Mouse (Mus musculus) brain, embryonic 14.5 days (tissue): ENCODE data around the gene Mgat4b. TPM values are rescaled to one million over a fixed set of nuclear protein-coding genes. Genes with fewer than 3 reads are reported as not detected.

Source experiments
- DNase-seq: peaks from one replicate; pipeline ENCODE4 v3.0.0-alpha.2; 2011; ENCODE audit warnings: low read depth
- CTCF ChIP-seq: fragments of 200-500 bp; IDR thresholded peaks from 2 replicates; pipeline ENCODE4 v1.5.1; 2012; ENCODE audit warnings: inconsistent platforms, mild to moderate bottlenecking, moderate library complexity, borderline replicate concordance; ENCODE audit not compliant: insufficient read depth, insufficient read length; ENCODE audit errors: extremely low read depth
- POLR2A ChIP-seq: fragments of 200-500 bp; IDR thresholded peaks from 2 replicates; pipeline ENCODE4 v1.6.1; 2012; ENCODE audit warnings: mild to moderate bottlenecking, inconsistent platforms, borderline replicate concordance; ENCODE audit not compliant: poor library complexity, insufficient read depth, insufficient read length, severe bottlenecking; ENCODE audit errors: extremely low read depth
- polyA plus RNA-seq: library from polyadenylated mRNA; depleted of rRNA; stranded (reverse); fragments of >200 nt; gene quantifications from 2 replicates; pipeline ENCODE4 v1.2.3, GENCODE M21; 2012

Gene Mgat4b
- polyA plus RNA-seq, 1 experiment = 97.1 TPM

- no peak for DNase-seq
- TF ChIP-seq POLR2A (no peak), CTCF (no peak)
These were observed 25.9 kb upstream of the Mgat4b start for GRCm38 (mm10) chr11:50184788-50185187.

- TF ChIP-seq CTCF (no peak), POLR2A (no peak)
- DNase-seq = no peak
These were observed 22.0 kb upstream of the Mgat4b start for GRCm38 (mm10) chr11:50188682-50189081.

GRCm38 (mm10) chr11:50190362-50190761 is 20.3 kb upstream of the Mgat4b start:
- no peak for TF ChIP-seq CTCF
- TF ChIP-seq POLR2A = no peak
- no peak for DNase-seq

DNA sequence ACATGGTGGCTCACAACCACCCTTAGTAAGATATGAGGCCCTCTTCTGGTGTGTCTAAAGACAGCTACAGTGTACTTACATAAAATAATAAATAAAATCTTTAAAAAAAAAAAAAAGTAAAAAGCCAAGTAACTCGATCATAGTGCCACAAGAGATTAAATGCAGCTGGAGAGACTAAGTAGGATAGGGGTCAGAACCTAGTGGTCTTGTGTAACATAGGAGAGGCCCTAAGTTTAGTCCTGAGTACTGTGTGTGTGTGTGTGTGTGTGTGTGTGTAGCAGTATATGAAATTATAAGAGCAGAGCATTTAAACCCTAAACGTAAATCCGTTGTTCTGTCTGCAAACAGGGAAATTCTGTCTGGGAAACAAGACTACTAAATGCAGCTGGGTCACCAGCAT is 18.4 kb upstream of the Mgat4b start:
- DNase-seq = no peak
- TF ChIP-seq POLR2A = no peak
- no peak for TF ChIP-seq CTCF

- no peak for DNase-seq
- TF ChIP-seq POLR2A (no peak), CTCF (no peak)
These were observed 16.6 kb upstream of the Mgat4b start for GRCm38 (mm10) chr11:50194070-50194469.

GRCm38 (mm10) chr11:50194793-50195192 is 15.9 kb upstream of the Mgat4b start:
- no peak for TF ChIP-seq POLR2A
- no peak for TF ChIP-seq CTCF
- DNase-seq = no peak

DNA sequence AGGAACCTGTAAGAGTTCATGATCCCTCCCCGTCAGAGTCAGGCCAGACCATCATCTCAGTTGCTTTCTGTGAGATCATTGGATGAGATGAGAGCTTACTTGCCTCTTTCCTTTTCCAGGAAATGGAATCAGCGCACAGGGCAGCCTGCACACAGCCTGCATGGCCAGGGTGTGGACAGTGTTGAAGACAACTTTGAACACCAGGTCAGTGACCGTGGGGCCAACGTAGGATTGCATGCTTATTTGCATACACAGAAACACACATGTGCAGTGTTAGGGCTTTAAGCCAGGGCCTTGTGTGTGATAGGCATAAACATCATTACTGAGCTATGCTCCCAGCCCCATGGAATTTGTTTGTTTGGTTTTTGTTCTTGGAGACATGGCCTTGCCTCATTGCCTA is 13.2 kb upstream of the Mgat4b start:
- no peak for DNase-seq
- no peak for TF ChIP-seq POLR2A
- no peak for TF ChIP-seq CTCF

DNA sequence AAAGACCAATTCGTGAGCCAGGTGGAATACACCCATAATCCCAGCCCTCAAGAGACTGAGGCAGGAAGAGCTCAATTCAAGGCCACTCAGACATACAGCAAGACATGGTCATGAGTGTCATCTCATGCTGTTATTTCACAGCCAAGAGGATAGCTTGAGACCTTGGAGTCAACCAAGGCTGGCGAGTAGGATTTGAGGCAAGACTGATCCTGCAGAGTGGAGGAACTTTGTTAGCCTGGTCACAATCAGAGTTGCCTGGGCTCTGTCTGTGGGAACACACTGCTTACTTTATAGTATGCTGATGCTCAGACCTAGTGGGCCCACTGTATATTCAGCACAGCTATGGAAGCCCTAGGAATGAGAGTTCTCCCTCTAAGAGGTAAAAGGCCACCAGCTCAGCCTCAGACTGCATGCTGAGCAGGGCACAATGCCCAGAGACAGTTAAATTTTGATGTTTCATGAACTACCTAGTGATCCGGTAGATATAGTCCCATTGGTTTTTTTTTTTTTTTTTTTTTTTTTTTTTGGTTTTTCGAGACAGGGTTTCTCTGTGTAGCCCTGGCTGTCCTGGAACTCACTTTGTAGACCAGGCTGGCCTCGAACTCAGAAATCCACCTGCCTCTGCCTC is 12.4 kb upstream of the Mgat4b start:
- DNase-seq = no peak
- TF ChIP-seq POLR2A (no peak), CTCF (no peak)

DNA sequence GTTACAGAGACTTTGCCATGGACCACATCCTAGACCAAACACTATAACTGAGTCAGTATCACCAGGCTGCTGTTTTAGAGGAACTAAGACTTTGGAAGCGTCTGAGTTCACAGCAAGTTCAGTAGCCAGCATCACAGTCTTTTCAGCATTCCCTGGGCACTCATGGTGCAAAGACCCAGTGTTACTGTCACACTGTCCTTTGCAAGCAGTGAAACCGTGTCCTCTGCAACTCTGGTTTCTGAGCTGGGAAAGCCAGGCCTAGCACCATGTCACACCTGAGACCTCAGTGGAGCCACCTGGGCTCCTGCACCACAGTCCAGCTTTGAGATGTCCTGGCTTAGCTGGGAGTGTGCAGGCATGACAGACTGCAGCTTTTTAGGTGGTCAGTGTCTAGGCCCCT is 11.8 kb upstream of the Mgat4b start:
- DNase-seq = no peak
- no peak for TF ChIP-seq POLR2A
- TF ChIP-seq CTCF = no peak

- TF ChIP-seq CTCF (no peak), POLR2A (no peak)
- no peak for DNase-seq
These were observed 10.1 kb upstream of the Mgat4b start for GRCm38 (mm10) chr11:50200613-50201012.

DNA sequence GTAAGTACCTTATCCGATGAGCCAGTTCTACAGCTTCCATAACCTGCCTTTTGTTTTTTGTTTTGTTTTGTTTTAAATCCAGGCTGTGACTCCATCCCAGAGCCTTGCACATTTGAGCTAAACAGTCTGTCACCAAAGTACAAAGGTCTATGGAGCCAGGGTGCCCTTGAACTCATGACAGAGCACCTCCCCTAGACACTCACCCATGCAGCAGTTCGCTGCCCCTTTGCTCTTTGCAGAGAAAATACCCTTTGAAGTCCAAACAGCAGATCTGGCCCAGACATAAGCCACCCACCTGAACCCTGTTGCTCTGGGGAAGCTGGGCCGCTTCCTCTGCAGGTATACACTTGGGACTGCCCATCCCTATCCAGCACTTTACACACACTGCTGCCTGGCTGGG is 9.1 kb upstream of the Mgat4b start:
- no peak for DNase-seq
- TF ChIP-seq CTCF (no peak), POLR2A (no peak)

DNA sequence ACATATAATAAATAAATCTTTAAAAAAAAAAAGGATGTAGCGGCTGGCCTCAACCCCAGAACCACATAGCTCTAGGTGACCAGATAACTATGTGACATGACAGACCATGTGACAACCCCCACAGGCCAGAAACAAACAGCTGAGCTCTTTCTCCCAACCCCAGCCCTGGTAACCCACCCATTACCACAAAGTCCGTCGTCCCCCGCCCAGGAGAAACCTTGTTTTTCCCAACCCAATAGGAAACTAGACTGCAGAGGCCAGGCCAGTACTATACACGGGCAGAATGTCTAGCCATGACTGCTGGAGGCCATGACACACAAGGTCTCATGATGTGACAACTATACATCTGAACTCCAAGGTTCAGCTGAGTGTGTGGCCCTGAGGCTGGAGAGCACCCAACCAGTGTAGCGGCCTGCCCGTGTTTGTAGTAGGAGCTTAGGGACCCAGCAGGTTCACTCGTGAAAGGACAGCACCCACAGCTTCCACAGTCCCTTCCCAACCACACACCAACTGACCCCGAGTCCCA is 7.3 kb upstream of the Mgat4b start:
- no peak for TF ChIP-seq POLR2A
- TF ChIP-seq CTCF = no peak
- no peak for DNase-seq
